Mouse (Mus musculus) CH12.LX (cell line): ENCODE data around the gene 4930415O20Rik. TPM values are rescaled to one million over a fixed set of nuclear protein-coding genes. Genes with fewer than 3 reads are reported as not detected.
A peak's percentile ranks its signal among the peaks of the same experiment; 100 is the strongest.

Source experiments
- DNase-seq: peaks from one replicate; pipeline ENCODE4 v3.0.0-alpha.2; 2013; ENCODE audit errors: extremely low read depth
- H3K27ac ChIP-seq: 2 replicates; pipeline ENCODE4 v1.5.1; 2012; ENCODE audit warnings: low read depth, mild to moderate bottlenecking, control low read depth, moderate library complexity; ENCODE audit not compliant: insufficient read depth
- H3K27me3 ChIP-seq: replicated peaks from 2 replicates; pipeline ENCODE3; 2012; ENCODE audit warnings: inconsistent platforms
- H3K36me3 ChIP-seq, 2 experiments: replicated peaks in 1 of 2; 2 replicates each; pipeline versions ENCODE3 to v1.6.1; 2012; ENCODE audit warnings: inconsistent platforms in 1 of 2, low read length in 1 of 2, mild to moderate bottlenecking in 1 of 2, mixed read lengths in 1 of 2, moderate library complexity in 1 of 2; ENCODE audit not compliant: control insufficient read depth in 1 of 2, insufficient read depth in 1 of 2
- H3K4me1 ChIP-seq, 2 experiments: 2 replicates each; pipeline ENCODE4 v1.6.1; 2012; ENCODE audit warnings: inconsistent platforms in 1 of 2, moderate library complexity in 1 of 2; ENCODE audit not compliant: insufficient read depth in 2 of 2, control insufficient read depth in 1 of 2
- H3K4me2 ChIP-seq: 2 replicates; pipeline ENCODE4 v1.6.1; 2012; ENCODE audit warnings: low read depth, mild to moderate bottlenecking, control low read depth; ENCODE audit not compliant: poor library complexity, insufficient read depth, severe bottlenecking
- H3K4me3 ChIP-seq, 3 experiments: fragments of 150-350 bp in 1 of 3; sonication (generic) in 1 of 3; replicated peaks in 1 of 3; 2 replicates each; pipeline versions ENCODE3 to v1.5.1; 2011 to 2012; ENCODE audit warnings: low read depth in 2 of 3, low read length in 2 of 3, mild to moderate bottlenecking in 2 of 3, moderate library complexity in 2 of 3, control low read depth in 1 of 3, improper control_type of control experiment in 1 of 3, inconsistent platforms in 1 of 3, mixed read lengths in 1 of 3; ENCODE audit not compliant: poor library complexity in 1 of 3
- H3K79me2 ChIP-seq: replicated peaks from 2 replicates; pipeline ENCODE4 v1.6.1; 2012; ENCODE audit warnings: mild to moderate bottlenecking, moderate library complexity; ENCODE audit not compliant: control insufficient read depth, poor library complexity, insufficient read depth, severe bottlenecking; ENCODE audit errors: extremely low read depth
- H3K9ac ChIP-seq: 2 replicates; pipeline ENCODE4 v1.6.1; 2012; ENCODE audit warnings: low read depth, mild to moderate bottlenecking, control low read depth, moderate library complexity; ENCODE audit not compliant: insufficient read depth
- H3K9me3 ChIP-seq: replicated peaks from 2 replicates; pipeline ENCODE3; 2012; ENCODE audit warnings: low read length, inconsistent platforms, mixed read lengths
- CHD1 ChIP-seq: IDR thresholded peaks from 2 replicates; pipeline ENCODE4 v1.6.1; 2012; ENCODE audit warnings: low read depth, low read length, improper control_type of control experiment, inconsistent platforms
- CHD2 ChIP-seq: IDR thresholded peaks from 2 replicates; pipeline ENCODE4 v1.6.1; 2011; ENCODE audit warnings: low read length, improper control_type of control experiment
- CTCF ChIP-seq, 2 experiments: IDR thresholded peaks in 1 of 2; conservative IDR thresholded peaks in 1 of 2; 2 replicates each; pipeline ENCODE4 v1.5.1; 2011 to 2012; ENCODE audit warnings: low read depth in 2 of 2, low read length in 2 of 2, improper control_type of control experiment in 1 of 2, inconsistent platforms in 1 of 2, mild to moderate bottlenecking in 1 of 2, moderate library complexity in 1 of 2
- E2F4 ChIP-seq: IDR thresholded peaks from 2 replicates; pipeline ENCODE4 v1.6.1; 2011; ENCODE audit warnings: low read depth, low read length, improper control_type of control experiment; ENCODE audit not compliant: insufficient replicate concordance
- ELF1 ChIP-seq: IDR thresholded peaks from 2 replicates; pipeline ENCODE4 v1.6.1; 2014; ENCODE audit warnings: low read depth, mild to moderate bottlenecking, inconsistent platforms, low read length, improper control_type of control experiment
- EP300 ChIP-seq: IDR thresholded peaks from 2 replicates; pipeline ENCODE4 v1.6.1; 2011; ENCODE audit warnings: low read length, improper control_type of control experiment
- ETS1 ChIP-seq: conservative IDR thresholded peaks from 2 replicates; pipeline ENCODE4 v1.6.1; 2012; ENCODE audit warnings: low read depth, mild to moderate bottlenecking, inconsistent platforms, low read length, improper control_type of control experiment, moderate library complexity
- GABPA ChIP-seq: IDR thresholded peaks from 2 replicates; pipeline ENCODE4 v1.6.1; 2012; ENCODE audit warnings: low read depth, low read length, improper control_type of control experiment, inconsistent platforms; ENCODE audit not compliant: insufficient replicate concordance
- JUN ChIP-seq: IDR thresholded peaks from 2 replicates; pipeline ENCODE4 v1.6.1; 2011; ENCODE audit warnings: low read depth, mild to moderate bottlenecking, low read length, improper control_type of control experiment, moderate library complexity; ENCODE audit not compliant: insufficient read depth
- JUND ChIP-seq: conservative IDR thresholded peaks from 2 replicates; pipeline ENCODE4 v1.6.1; 2011; ENCODE audit warnings: low read depth, low read length, improper control_type of control experiment
- MAFK ChIP-seq: IDR thresholded peaks from 2 replicates; pipeline ENCODE4 v1.6.1; 2011; ENCODE audit warnings: low read length, improper control_type of control experiment; ENCODE audit not compliant: insufficient replicate concordance
- MAX ChIP-seq: IDR thresholded peaks from 2 replicates; pipeline ENCODE4 v1.6.1; 2011; ENCODE audit warnings: low read length, improper control_type of control experiment
- MAZ ChIP-seq: IDR thresholded peaks from 2 replicates; pipeline ENCODE4 v1.6.1; 2012; ENCODE audit warnings: low read depth, mild to moderate bottlenecking, inconsistent platforms, low read length, improper control_type of control experiment, moderate library complexity
- MXI1 ChIP-seq: IDR thresholded peaks from 2 replicates; pipeline ENCODE4 v1.6.1; 2011; ENCODE audit warnings: mild to moderate bottlenecking, low read depth, low read length, improper control_type of control experiment
- MYC ChIP-seq: IDR thresholded peaks from 2 replicates; pipeline ENCODE4 v1.6.1; 2011; ENCODE audit warnings: low read depth, mild to moderate bottlenecking, improper control_type of control experiment, low read length
- NRF1 ChIP-seq: IDR thresholded peaks from 2 replicates; pipeline ENCODE4 v1.6.1; 2014; ENCODE audit warnings: low read depth, mild to moderate bottlenecking, inconsistent platforms, low read length, improper control_type of control experiment, moderate library complexity
- PAX5 ChIP-seq: IDR thresholded peaks from 2 replicates; pipeline ENCODE4 v1.6.1; 2012; ENCODE audit warnings: low read length, inconsistent platforms, mixed read lengths
- RAD21 ChIP-seq: IDR thresholded peaks from 2 replicates; pipeline ENCODE4 v1.6.1; 2011; ENCODE audit warnings: low read depth, mild to moderate bottlenecking, low read length, improper control_type of control experiment, moderate library complexity
- RCOR1 ChIP-seq: conservative IDR thresholded peaks from 2 replicates; pipeline ENCODE4 v1.6.1; 2012; ENCODE audit warnings: low read depth, mild to moderate bottlenecking, inconsistent platforms, low read length, improper control_type of control experiment
- SIN3A ChIP-seq: IDR thresholded peaks from 2 replicates; pipeline ENCODE4 v1.6.1; 2012; ENCODE audit warnings: low read length, improper control_type of control experiment, inconsistent platforms
- SMC3 ChIP-seq: IDR thresholded peaks from 2 replicates; pipeline ENCODE4 v1.6.1; 2011; ENCODE audit warnings: low read depth, low read length, improper control_type of control experiment
- TBP ChIP-seq: conservative IDR thresholded peaks from 2 replicates; pipeline ENCODE4 v1.6.1; 2011; ENCODE audit warnings: low read depth, low read length, improper control_type of control experiment
- TCF12 ChIP-seq: IDR thresholded peaks from 2 replicates; pipeline ENCODE4 v1.6.1; 2014; ENCODE audit warnings: low read depth, mild to moderate bottlenecking, inconsistent platforms, low read length, improper control_type of control experiment
- UBTF ChIP-seq: IDR thresholded peaks from 2 replicates; pipeline ENCODE4 v1.6.1; 2012; ENCODE audit warnings: low read depth, mild to moderate bottlenecking, inconsistent platforms, low read length, improper control_type of control experiment, moderate library complexity
- USF1 ChIP-seq: IDR thresholded peaks from 2 replicates; pipeline ENCODE4 v1.6.1; 2014; ENCODE audit warnings: low read depth, mild to moderate bottlenecking, inconsistent platforms, low read length, improper control_type of control experiment
- ZKSCAN1 ChIP-seq: IDR thresholded peaks from 2 replicates; pipeline ENCODE4 v1.6.1; 2012; ENCODE audit warnings: low read depth, inconsistent platforms, low read length, improper control_type of control experiment, borderline replicate concordance
- ZNF384 ChIP-seq: IDR thresholded peaks from 2 replicates; pipeline ENCODE4 v1.6.1; 2012; ENCODE audit warnings: low read depth, low read length, improper control_type of control experiment, inconsistent platforms
- dilution Hi-C: fragments of 300-500 bp; cut with MboI; formaldehyde crosslinking; loops from 2 replicates; pipeline ENCODE4 v1.14.3; 2020; ENCODE audit warnings: low sequenced_read_pairs; ENCODE audit not compliant: extremely low pct_unique_long_range_greater_than_20kb, extremely low pct_ligation_motif_present
- in situ Hi-C: fragments of 300-500 bp; cut with MboI; formaldehyde crosslinking; loops from 3 replicates; pipeline ENCODE4 v1.14.3; 2019; ENCODE audit warnings: low sequenced_read_pairs, low pct_ligation_motif_present, low pct_unique_long_range_greater_than_20kb, mixed read lengths
- polyA plus RNA-seq: library from polyadenylated mRNA; unstranded; fragments of >175 nt; gene quantifications from 2 replicates; pipeline ENCODE4 v1.2.1, GENCODE M21; 2012; ENCODE audit warnings: low read depth; ENCODE audit not compliant: insufficient read length
- total RNA-seq, 2 experiments: library from RNA; depleted of rRNA; stranded (reverse); fragments of 300-350 nt in 1 of 2; fragments of >200 nt in 1 of 2; gene quantifications; 2 replicates each; pipeline ENCODE4 v1.2.3; 2012 to 2014

4930415O20Rik gene
- total and polyA plus RNA-seq, 3 experiments = not detected

DNA sequence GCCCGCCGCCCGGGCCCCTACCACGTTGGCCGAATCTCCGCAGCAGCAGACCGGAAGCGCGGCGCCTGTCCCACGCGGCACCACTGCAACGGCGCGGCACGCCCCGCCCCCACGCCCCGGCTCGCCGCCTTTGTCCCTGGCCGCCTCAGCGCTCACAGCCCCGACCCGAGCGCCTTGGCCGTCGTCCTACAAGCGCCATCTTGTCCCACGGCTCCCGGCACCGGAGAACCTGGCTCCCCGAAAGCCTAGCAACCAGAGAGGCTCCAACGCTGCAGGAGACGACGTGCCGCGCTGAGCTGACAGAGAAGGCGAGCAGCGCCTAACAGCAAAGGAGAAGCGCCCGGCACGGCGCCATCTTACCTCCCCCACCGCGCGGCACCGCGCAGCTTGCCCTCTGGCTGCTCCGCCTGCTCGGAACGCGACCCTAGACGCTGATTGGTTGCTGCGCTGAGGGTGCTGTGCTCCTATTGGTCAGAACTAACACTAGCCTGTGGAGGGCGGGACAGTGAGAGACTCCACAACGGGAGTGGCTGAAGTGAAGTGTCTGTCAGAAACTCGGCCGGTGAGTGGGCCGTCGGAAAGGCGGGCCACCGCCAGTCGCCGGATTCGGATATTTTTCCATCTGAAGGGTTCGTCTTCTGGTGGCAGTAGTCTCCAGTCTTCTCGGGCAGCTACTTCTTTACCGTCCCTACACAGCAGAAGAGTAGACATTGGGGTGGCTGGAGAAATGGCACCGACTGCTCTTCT lies 36.8 kb upstream of the 4930415O20Rik start, which contains the start of gene Kansl2 (continued):
- TF ChIP-seq TBP = peak; percentile 91
- TF ChIP-seq TCF12 = no peak; the same call in none of the 2 replicates
- no peak for TF ChIP-seq GABPA
- TF ChIP-seq MYC = no peak
- no peak for TF ChIP-seq PAX5
- no peak for TF ChIP-seq USF1
- TF ChIP-seq ELF1 = peak; percentile 63
- peak; percentile 89 for TF ChIP-seq MXI1
- TF ChIP-seq RAD21 = no peak
- no peak for TF ChIP-seq ZKSCAN1
- TF ChIP-seq JUND = 0 out of 2 replicates have a peak, but pooled peaks have one; percentile 11
- peak; percentile 70; the same call in 1 of the 2 replicates for TF ChIP-seq NRF1
- TF ChIP-seq SIN3A = peak; percentile 55
- TF ChIP-seq CHD1 = 0 out of 2 replicates have a peak, but pooled peaks have one; percentile 76
- TF ChIP-seq JUN = no peak
- no peak for TF ChIP-seq SMC3
- TF ChIP-seq RCOR1 = no peak

DNA sequence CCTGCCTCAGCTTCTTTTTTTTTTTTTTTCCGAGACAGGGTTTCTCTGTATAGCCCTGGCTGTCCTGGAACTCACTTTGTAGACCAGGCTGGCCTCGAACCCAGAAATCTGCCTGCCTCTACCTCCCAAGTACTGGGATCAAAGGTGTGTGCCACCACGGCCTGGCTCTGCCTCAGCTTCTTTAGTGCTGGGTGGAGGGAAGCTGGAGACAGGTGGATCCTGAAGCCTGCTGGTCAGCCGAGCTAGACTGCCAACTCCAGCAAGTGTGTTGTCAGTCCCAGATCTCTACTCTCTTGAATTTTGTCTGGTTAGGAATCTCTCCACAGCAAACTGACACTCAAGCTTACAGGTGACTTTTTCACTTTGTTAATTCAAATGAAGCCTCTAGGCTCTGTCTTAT lies 34.9 kb upstream of the 4930415O20Rik start:
- dilution Hi-C loops = no loop called here
- TF ChIP-seq TCF12 (no peak), SMC3 (no peak), ELF1 (no peak), CTCF (conservative IDR thresholded peaks at IDR 0.05 in 1 of 2, IDR thresholded peaks at IDR 0.05 in 1 of 2; ENCODE audit: low read depth in 2 of 2, low read length in 2 of 2) (no peak), RAD21 (no peak), EP300 (no peak), MAFK (no peak), MAZ (no peak), E2F4 (no peak), MYC (no peak), MXI1 (no peak), ETS1 (no peak), CHD2 (no peak), UBTF (no peak), ZNF384 (no peak), USF1 (no peak), PAX5 (no peak), MAX (no peak), JUND (no peak)
- H3K79me2 ChIP-seq = peaks cover 24% of the 10 kb centered on the region
- peaks cover 0 to 10% of the 10 kb centered on the region in 2 experiments; a peak in 2 of 4 replicates for H3K4me1 ChIP-seq
- H3K9ac ChIP-seq = no peak overlapping the region
- H3K4me2 ChIP-seq = no peak overlapping the region
- H3K27ac ChIP-seq = no peak overlapping the region
- in situ Hi-C loops = no loop called here
- no peak overlapping the region for H3K4me3 ChIP-seq
- H3K27me3 ChIP-seq = no peaks in the 10 kb centered on the region
- DNase-seq = no peak
- H3K36me3 ChIP-seq = peaks cover 14 to 39% of the 10 kb centered on the region in 2 experiments
- H3K9me3 ChIP-seq = no peaks in the 10 kb centered on the region
